Mouse (Mus musculus): Measurements from ENCODE around the gene Larp6. TPM values are rescaled to one million over a fixed set of nuclear protein-coding genes. Genes with fewer than 3 reads are reported as not detected.

Gene Larp6
- total and polyA plus RNA-seq, 2 experiments from 2014 or later: 26.0 to 33.4 TPM

- H3K9me3 ChIP-seq (ENCODE audit: low read length): no peaks in the 10 kb centered on the region
- DNase-seq (ENCODE audit: low spot score): no peak
- H3K36me3 ChIP-seq (ENCODE audit: insufficient read depth, low read length): peaks cover 35% of the 10 kb centered on the region
- no peak overlapping the region for H3K4me2 ChIP-seq (ENCODE audit: low read depth, low read length)
- H3K27ac ChIP-seq: no peak overlapping the region
- no peaks in the 10 kb centered on the region for H3K27me3 ChIP-seq (ENCODE audit: insufficient read depth, low read length)
- no peak overlapping the region for H3K9ac ChIP-seq (replicated peaks; ENCODE audit: low read length)
- H3K4me3 ChIP-seq (ENCODE audit: low read length): no peak overlapping the region
- H3K4me1 ChIP-seq (ENCODE audit: insufficient read depth, low read length): no peaks in the 10 kb centered on the region
- no peak for ATAC-seq
- TF ChIP-seq CTCF (IDR thresholded peaks at IDR 0.05; ENCODE audit: low read depth): no peak
- 95% methylated on average over 4 of the region's 4 CpGs for WGBS
These were observed 36.4 kb upstream of the Larp6 start for GRCm38 (mm10) chr9:60676429-60676828.

DNA sequence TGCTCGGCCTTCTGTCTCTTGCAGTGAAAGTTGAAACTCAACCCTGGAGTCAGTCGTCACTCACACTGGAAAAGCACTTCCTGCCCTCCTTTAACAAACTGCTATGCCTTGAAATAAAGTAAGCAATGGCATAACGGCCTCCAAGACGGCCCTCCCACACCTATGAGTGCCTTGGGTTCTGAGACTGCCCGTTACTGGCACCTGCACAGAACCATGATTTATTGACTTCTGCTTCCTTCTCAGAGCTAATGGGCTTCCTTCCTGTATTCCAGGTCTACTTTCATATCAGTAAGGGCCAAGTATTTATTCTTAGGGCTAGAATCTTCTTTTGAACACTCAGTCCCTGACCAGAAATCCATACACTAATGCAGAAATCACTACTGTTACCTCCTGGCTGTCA lies 33.9 kb upstream of the Larp6 start:
- Histone ChIP-seq H3K4me2 (ENCODE audit: low read depth, low read length) (no peak overlapping the region), H3K9ac (replicated peaks; ENCODE audit: low read length) (no peak overlapping the region), H3K27me3 (ENCODE audit: insufficient read depth, low read length) (no peaks in the 10 kb centered on the region), H3K27ac (no peak overlapping the region), H3K36me3 (ENCODE audit: insufficient read depth, low read length) (peaks cover 46% of the 10 kb centered on the region), H3K4me1 (ENCODE audit: insufficient read depth, low read length) (no peaks in the 10 kb centered on the region), H3K4me3 (ENCODE audit: low read length) (no peak overlapping the region), H3K9me3 (ENCODE audit: low read length) (no peaks in the 10 kb centered on the region)
- 88% methylated on average over 5 of the region's 5 CpGs for WGBS
- TF ChIP-seq CTCF (IDR thresholded peaks at IDR 0.05; ENCODE audit: low read depth): no peak
- DNase-seq (ENCODE audit: low spot score): no peak
- ATAC-seq: no peak

- Histone ChIP-seq H3K9me3 (ENCODE audit: low read length) (no peaks in the 10 kb centered on the region), H3K27ac (no peak overlapping the region), H3K36me3 (ENCODE audit: insufficient read depth, low read length) (peaks cover 49% of the 10 kb centered on the region), H3K4me3 (ENCODE audit: low read length) (no peak overlapping the region), H3K27me3 (ENCODE audit: insufficient read depth, low read length) (no peaks in the 10 kb centered on the region), H3K4me2 (ENCODE audit: low read depth, low read length) (no peak overlapping the region), H3K9ac (replicated peaks; ENCODE audit: low read length) (no peak overlapping the region), H3K4me1 (ENCODE audit: insufficient read depth, low read length) (no peaks in the 10 kb centered on the region)
- no peak for ATAC-seq
- TF ChIP-seq CTCF (IDR thresholded peaks at IDR 0.05; ENCODE audit: low read depth): peak; percentile 49
- WGBS: 89% methylated on average over 3 of the region's 3 CpGs
- DNase-seq (ENCODE audit: low spot score): peak; percentile 22
These were observed 31.8 kb upstream of the Larp6 start for GRCm38 (mm10) chr9:60681005-60681404.

DNA sequence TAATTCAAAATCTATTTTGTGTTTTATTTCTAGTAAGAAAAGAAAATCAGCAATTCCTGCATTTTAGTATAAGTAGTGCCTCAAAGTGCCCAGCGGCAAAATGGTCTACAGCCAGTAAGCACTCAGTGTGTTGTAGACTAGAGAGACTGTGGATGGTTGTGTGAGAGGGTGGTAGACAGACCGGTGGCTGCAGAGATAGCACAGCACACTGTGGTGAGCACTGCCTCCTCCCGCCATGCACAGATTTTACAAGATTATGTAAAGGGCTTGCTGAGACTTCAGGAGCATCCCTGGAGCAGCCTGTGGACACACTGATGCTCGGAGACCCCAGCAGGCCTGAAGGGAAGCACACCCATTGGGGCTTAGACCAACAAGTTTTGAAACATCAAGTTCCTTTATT lies 30.0 kb upstream of the Larp6 start:
- ATAC-seq (no peak), DNase-seq (ENCODE audit: low spot score) (no peak)
- no peaks in the 10 kb centered on the region for H3K27me3 ChIP-seq (ENCODE audit: insufficient read depth, low read length)
- H3K9ac ChIP-seq (replicated peaks; ENCODE audit: low read length): no peak overlapping the region
- no peaks in the 10 kb centered on the region for H3K4me1 ChIP-seq (ENCODE audit: insufficient read depth, low read length)
- no peak overlapping the region for H3K4me2 ChIP-seq (ENCODE audit: low read depth, low read length)
- H3K36me3 ChIP-seq (ENCODE audit: insufficient read depth, low read length): peaks cover 43% of the 10 kb centered on the region
- no peak for TF ChIP-seq CTCF (IDR thresholded peaks at IDR 0.05; ENCODE audit: low read depth)
- no peaks in the 10 kb centered on the region for H3K9me3 ChIP-seq (ENCODE audit: low read length)
- no peak overlapping the region for H3K27ac ChIP-seq
- 97% methylated on average over 4 of the region's 4 CpGs for WGBS
- H3K4me3 ChIP-seq (ENCODE audit: low read length): no peak overlapping the region

- Histone ChIP-seq H3K4me3 (ENCODE audit: low read length) (peak overlapping the region; percentile 65), H3K9me3 (ENCODE audit: low read length) (no peaks in the 10 kb centered on the region), H3K9ac (replicated peaks; ENCODE audit: low read length) (peak overlapping the region; percentile 68), H3K4me2 (ENCODE audit: low read depth, low read length) (peak overlapping the region; percentile 66), H3K27ac (peak overlapping the region; percentile 93), H3K36me3 (ENCODE audit: insufficient read depth, low read length) (peaks cover 16% of the 10 kb centered on the region), H3K27me3 (ENCODE audit: insufficient read depth, low read length) (no peaks in the 10 kb centered on the region), H3K4me1 (ENCODE audit: insufficient read depth, low read length) (no peaks in the 10 kb centered on the region)
- WGBS: 2% methylated on average over 7 of the region's 7 CpGs
- peak; percentile 57 for TF ChIP-seq CTCF (IDR thresholded peaks at IDR 0.05; ENCODE audit: low read depth)
- DNase-seq (ENCODE audit: low spot score) (peak; percentile 69), ATAC-seq (peak; percentile 73)
These were observed 25.4 kb upstream of the Larp6 start for GRCm38 (mm10) chr9:60687415-60687814.

- peak within 1 kb of the TSS; percentile 65 for H3K4me3 ChIP-seq (ENCODE audit: low read length)
- peak; percentile 97 for ATAC-seq
- no peak for TF ChIP-seq CTCF (IDR thresholded peaks at IDR 0.05; ENCODE audit: low read depth)
- H3K27me3 ChIP-seq (ENCODE audit: insufficient read depth, low read length): no peaks in the 10 kb centered on the region
- under 1% methylated on average over 21 of the region's 21 CpGs for WGBS
- no peaks in the 10 kb centered on the region for H3K9me3 ChIP-seq (ENCODE audit: low read length)
- H3K27ac ChIP-seq: peak within 1 kb of the TSS; percentile 93
- peak; percentile 97 for DNase-seq (ENCODE audit: low spot score)
- peaks cover 11% of the 10 kb centered on the region; the same call in 1 of the 2 replicates for H3K36me3 ChIP-seq (ENCODE audit: insufficient read depth, low read length)
- peak within 1 kb of the TSS; percentile 68 for H3K9ac ChIP-seq (replicated peaks; ENCODE audit: low read length)
- no peaks in the 10 kb centered on the region for H3K4me1 ChIP-seq (ENCODE audit: insufficient read depth, low read length)
- peak within 1 kb of the TSS; percentile 66 for H3K4me2 ChIP-seq (ENCODE audit: low read depth, low read length)
These were observed 24.9 kb upstream of the Larp6 start, which contains the start of gene Lrrc49 for GRCm38 (mm10) chr9:60687891-60688324. TSS of gene Lrrc49 (minus strand) at chr9:60688158.

DNA sequence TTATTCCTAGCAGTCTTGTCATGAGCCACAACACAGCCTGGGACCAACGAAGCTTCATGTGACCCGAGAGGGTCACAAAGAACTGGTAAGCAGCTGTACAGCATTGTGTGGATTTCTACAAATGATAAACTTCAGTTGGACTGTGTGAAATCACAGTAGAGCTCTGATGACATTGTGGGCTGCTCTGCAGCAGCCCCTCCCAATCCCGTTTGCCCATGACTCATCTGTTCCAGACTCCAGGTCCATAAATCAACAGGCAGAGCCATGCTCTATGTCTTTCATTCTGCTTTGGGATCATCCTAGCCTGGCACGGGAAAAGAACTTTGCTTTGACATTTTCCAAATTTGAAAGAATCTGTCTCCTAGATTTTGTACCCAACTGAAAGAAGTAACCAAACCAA lies 20.2 kb upstream of the Larp6 start:
- WGBS: 73% methylated on average over 4 of the region's 4 CpGs
- no peak for ATAC-seq
- Histone ChIP-seq H3K9ac (replicated peaks; ENCODE audit: low read length) (no peak overlapping the region), H3K27ac (no peak overlapping the region), H3K4me1 (ENCODE audit: insufficient read depth, low read length) (no peaks in the 10 kb centered on the region), H3K27me3 (ENCODE audit: insufficient read depth, low read length) (no peaks in the 10 kb centered on the region; the same call in 1 of the 2 replicates), H3K4me2 (ENCODE audit: low read depth, low read length) (no peak overlapping the region), H3K4me3 (ENCODE audit: low read length) (no peak overlapping the region), H3K36me3 (ENCODE audit: insufficient read depth, low read length) (no peaks in the 10 kb centered on the region), H3K9me3 (ENCODE audit: low read length) (no peaks in the 10 kb centered on the region)
- DNase-seq (ENCODE audit: low spot score): no peak
- no peak for TF ChIP-seq CTCF (IDR thresholded peaks at IDR 0.05; ENCODE audit: low read depth)
